Mouse (Mus musculus) stomach, postnatal 0 days (tissue): Measurements from ENCODE around the gene Cfl1.

ENCODE experiments used
- CTCF ChIP-seq: IDR thresholded peaks from 2 replicates; pipeline ENCODE4 v1.5.1; 2016; ENCODE audit warnings: antibody characterized with exemption, low read depth, mild to moderate bottlenecking, moderate library complexity
- EP300 ChIP-seq: optimal IDR thresholded peaks from 2 replicates; pipeline ENCODE3; 2016; ENCODE audit warnings: antibody characterized with exemption

DNA sequence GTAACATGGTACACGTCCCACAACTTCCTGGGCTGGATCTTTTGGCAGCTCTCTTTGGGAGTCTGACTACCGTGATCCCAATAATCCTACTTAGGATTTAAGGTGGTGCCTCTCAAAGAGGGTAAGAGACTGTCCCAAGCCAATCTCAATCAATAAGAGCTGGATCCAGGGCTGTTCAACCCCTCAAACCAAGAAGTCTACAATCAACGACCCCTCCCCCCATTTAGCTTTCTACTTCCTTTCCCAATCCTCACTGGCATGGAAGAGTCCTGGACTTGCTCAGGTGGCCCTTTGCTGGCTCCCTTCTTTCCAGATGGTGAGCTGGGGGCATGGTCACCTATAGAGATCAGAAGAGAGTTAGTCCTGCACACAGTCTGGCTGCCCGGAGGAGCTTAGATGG, 3.5 kb upstream of the Cfl1 start:
- TF ChIP-seq CTCF (no peak), EP300 (no peak)
